ENCODE assay signal across 10 mouse cellular contexts in the genomic region with DNA sequence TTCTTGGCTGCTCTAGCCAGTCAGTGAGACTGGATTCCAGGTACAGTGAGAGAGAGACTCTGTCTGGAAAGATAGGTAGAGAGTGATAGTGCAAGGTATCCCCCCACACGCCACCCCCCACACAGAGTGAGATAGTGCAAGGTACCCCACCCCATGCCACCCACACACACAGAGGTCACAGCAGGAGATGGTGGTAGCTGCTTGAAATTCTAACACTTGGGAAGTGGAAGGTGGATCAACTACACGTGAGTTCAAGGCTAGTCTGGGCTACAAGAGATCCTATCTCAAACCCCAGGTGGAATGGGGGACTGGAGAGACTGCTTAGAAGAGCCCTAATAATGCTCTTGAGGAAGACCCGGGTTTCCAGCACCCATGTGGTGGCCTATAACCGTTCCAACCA. TPM values are rescaled to one million over a fixed set of nuclear protein-coding genes. Genes with fewer than 3 reads are reported as not detected.
DNase-seq lines count a peak whose midpoint lies in the region; ATAC-seq and TF ChIP-seq lines count a peak whose summit lies in the region.
"Had no signal": no experiment of that assay in that cellular context is flagged by ENCODE, and none has a peak within 500 bp of the region (broad histone marks: within the 10 kb centered on the region; RNA-seq: fewer than 3 reads in every experiment).

No protein-coding gene starts in this region.

- H3K27ac ChIP-seq in lung, embryonic 15.5 days, result peak overlapping the region; percentile 97; the same call in 1 of the 2 replicates
- H3K27ac ChIP-seq in forebrain, embryonic 10.5 days, result peak overlapping the region; percentile 94
- no peak overlapping the region for H3K27ac ChIP-seq in limb, embryonic 12.5 days
- no peak overlapping the region for H3K27ac ChIP-seq in small intestine, adult 2 months (ENCODE audit: insufficient read depth, low read depth, low read length)
- no peak overlapping the region for H3K27ac ChIP-seq in thymus, adult 2 months (ENCODE audit: control insufficient read depth, insufficient read depth, low read length)

- 24% methylated on average over 4 of the region's 4 CpGs for WGBS in lung, embryonic 15.5 days
- 56% methylated on average over 4 of the region's 4 CpGs for WGBS in forebrain, embryonic 10.5 days
- 41% methylated on average over 4 of the region's 4 CpGs for WGBS in limb, embryonic 12.5 days
- 21% methylated on average over 4 of the region's 4 CpGs for WGBS in small intestine, adult 2 months
- WGBS in thymus, adult 2 months, result 39% methylated on average over 4 of the region's 4 CpGs

- peaks cover 25% of the 10 kb centered on the region for H3K4me1 ChIP-seq in lung, embryonic 15.5 days
- peaks cover 36% of the 10 kb centered on the region for H3K4me1 ChIP-seq in forebrain, embryonic 10.5 days
- H3K4me1 ChIP-seq in limb, embryonic 12.5 days (replicated peaks), result peaks cover 14% of the 10 kb centered on the region
- H3K4me1 ChIP-seq in small intestine, adult 2 months (ENCODE audit: control insufficient read depth, insufficient read depth, insufficient read length, low read length), result peaks cover 4% of the 10 kb centered on the region; the same call in 1 of the 2 replicates
- H3K4me1 ChIP-seq in thymus, adult 2 months (replicated peaks; ENCODE audit: control insufficient read depth, insufficient read depth, low read length), result peaks cover 8% of the 10 kb centered on the region

- ATAC-seq in lung, embryonic 15.5 days (ENCODE audit: borderline replicate concordance, extremely low read depth, low FRiP score, low TSS enrichment), result no peak
- ATAC-seq in limb, embryonic 12.5 days (ENCODE audit: insufficient number of reproducible peaks, insufficient read depth, low FRiP score, low TSS enrichment, low read depth), result no peak

- DNase-seq in lung, postnatal 14 days, result no peak
- DNase-seq in forebrain, embryonic 10.5 days (ENCODE audit: extremely low spot score, low spot score), result no peak
- DNase-seq in adrenal gland, adult 2 months, result no peak
- no peak for DNase-seq in thymus, adult 2 months
- no peak for DNase-seq in embryo, embryonic 10 days (ENCODE audit: low spot score)
- DNase-seq: adrenal gland, postnatal 14 days; gastrocnemius, postnatal 14 days had no signal

- TF ChIP-seq CTCF in small intestine, adult 2 months (IDR thresholded peaks at IDR 0.05; ENCODE audit: extremely low read depth, insufficient read length, insufficient replicate concordance, low read depth, low read length), result no peak
- TF ChIP-seq CTCF in thymus, adult 2 months (IDR thresholded peaks at IDR 0.05; ENCODE audit: borderline replicate concordance, control insufficient read depth, extremely low read depth, insufficient read depth, low read length, poor library complexity), result no peak

- no peaks in the 10 kb centered on the region for H3K27me3 ChIP-seq in lung, embryonic 15.5 days
- no peaks in the 10 kb centered on the region for H3K27me3 ChIP-seq in forebrain, embryonic 10.5 days (ENCODE audit: poor library complexity, severe bottlenecking)
- no peaks in the 10 kb centered on the region for H3K27me3 ChIP-seq in limb, embryonic 12.5 days
- no peaks in the 10 kb centered on the region for H3K27me3 ChIP-seq in small intestine, adult 2 months (ENCODE audit: control insufficient read depth, insufficient read depth, low read length)
- H3K27me3 ChIP-seq in thymus, adult 2 months (ENCODE audit: control insufficient read depth, insufficient read depth, low read length), result no peaks in the 10 kb centered on the region

- peaks cover 20% of the 10 kb centered on the region; the same call in 1 of the 2 replicates for H3K36me3 ChIP-seq in lung, embryonic 15.5 days
- H3K36me3 ChIP-seq in forebrain, embryonic 10.5 days (replicated peaks), result peaks cover 30% of the 10 kb centered on the region
- peaks cover 23% of the 10 kb centered on the region for H3K36me3 ChIP-seq in limb, embryonic 12.5 days
- H3K36me3 ChIP-seq in small intestine, adult 2 months (ENCODE audit: control insufficient read depth, insufficient read depth, low read length), result peaks cover 10% of the 10 kb centered on the region
- H3K36me3 ChIP-seq in thymus, adult 2 months (ENCODE audit: control insufficient read depth, insufficient read depth, low read length), result no peaks in the 10 kb centered on the region

- peak overlapping the region; percentile 70 for H3K4me2 ChIP-seq in lung, embryonic 15.5 days
- peak overlapping the region; percentile 74 for H3K4me2 ChIP-seq in limb, embryonic 12.5 days

- H3K9me3 ChIP-seq in lung, embryonic 15.5 days, result no peaks in the 10 kb centered on the region
- no peaks in the 10 kb centered on the region for H3K9me3 ChIP-seq in forebrain, embryonic 10.5 days
- H3K9me3 ChIP-seq in limb, embryonic 12.5 days, result no peaks in the 10 kb centered on the region

- peak overlapping the region; percentile 73 for H3K9ac ChIP-seq in lung, embryonic 15.5 days
- H3K9ac ChIP-seq in limb, embryonic 12.5 days (replicated peaks), result peak overlapping the region; percentile 73

- peak overlapping the region; percentile 67 for H3K4me3 ChIP-seq in lung, embryonic 15.5 days
- H3K4me3 ChIP-seq in forebrain, embryonic 10.5 days, result peak overlapping the region; percentile 80
- peak overlapping the region; percentile 67 for H3K4me3 ChIP-seq in limb, embryonic 12.5 days (replicated peaks)
- peak overlapping the region; percentile 78 for H3K4me3 ChIP-seq in small intestine, adult 2 months (ENCODE audit: low read depth, low read length)
- H3K4me3 ChIP-seq in thymus, adult 2 months (ENCODE audit: control insufficient read depth, insufficient read depth, low read length), result no peak overlapping the region

- no peak for TF ChIP-seq POLR2A in small intestine, adult 2 months (IDR thresholded peaks at IDR 0.05; ENCODE audit: low read depth, low read length)
- no peak for TF ChIP-seq POLR2A in thymus, adult 2 months (IDR thresholded peaks at IDR 0.05; ENCODE audit: control insufficient read depth, extremely low read depth, insufficient read depth, low read length, poor library complexity)

RNA-seq across cellular contexts. Expression of a gene that starts 0.8 kb away (rescaled TPM):
- polyA plus RNA-seq in lung, embryonic 15.5 days (2015; fragmentation: Nextera tagmentation; extraction: Ambion mirVana), result 14.6 and 16.3 TPM in 2 replicates
- 4.3 and 4.4 TPM in 2 replicates for polyA plus RNA-seq in forebrain, embryonic 10.5 days (2016; fragmentation: Nextera tagmentation; extraction: Ambion mirVana)
- polyA plus RNA-seq in limb, embryonic 12.5 days (2016; fragmentation: Nextera tagmentation; extraction: Ambion mirVana), result 5.9 and 6.5 TPM in 2 replicates
- polyA plus RNA-seq in small intestine, adult 2 months (2012; rRNA removed), result not detected in 2 replicates
- total RNA-seq in adrenal gland, adult 2 months (2021), result 10 to 100 TPM; 39.3 to 39.4 TPM
- polyA plus RNA-seq in adrenal gland, adult 2 months (2012; rRNA removed), result not detected in 2 replicates
- polyA plus RNA-seq in thymus, adult 2 months (2012; rRNA removed), result not detected in 2 replicates

RNA-seq across cellular contexts. Expression of a gene that starts 1.1 kb away (rescaled TPM):
- 368 and 400 TPM in 2 replicates for polyA plus RNA-seq in lung, embryonic 15.5 days (2015; fragmentation: Nextera tagmentation; extraction: Ambion mirVana)
- polyA plus RNA-seq in forebrain, embryonic 10.5 days (2016; fragmentation: Nextera tagmentation; extraction: Ambion mirVana), result 385 and 388 TPM in 2 replicates
- 382 and 388 TPM in 2 replicates for polyA plus RNA-seq in limb, embryonic 12.5 days (2016; fragmentation: Nextera tagmentation; extraction: Ambion mirVana)
- 4.9 and 5.2 TPM in 2 replicates for polyA plus RNA-seq in small intestine, adult 2 months (2012; rRNA removed)
- 100 to 1,000 TPM in 1 of 2 experiments, 10 to 100 TPM in 1; 86.6 to 112 TPM for total RNA-seq in adrenal gland, adult 2 months (2021)
- polyA plus RNA-seq in adrenal gland, adult 2 months (2012; rRNA removed), result 3.9 and 4.2 TPM in 2 replicates
- polyA plus RNA-seq in thymus, adult 2 months (2012; rRNA removed), result 12.2 and 13.0 TPM in 2 replicates

RNA-seq across cellular contexts. Expression of a gene that starts 9.2 kb away (rescaled TPM):
- 2.8 and 2.9 TPM in 2 replicates for polyA plus RNA-seq in lung, embryonic 15.5 days (2015; fragmentation: Nextera tagmentation; extraction: Ambion mirVana)
- polyA plus RNA-seq in forebrain, embryonic 10.5 days (2016; fragmentation: Nextera tagmentation; extraction: Ambion mirVana), result 2.4 and 2.8 TPM in 2 replicates
- polyA plus RNA-seq in limb, embryonic 12.5 days (2016; fragmentation: Nextera tagmentation; extraction: Ambion mirVana), result 2.9 and 3.0 TPM in 2 replicates
- 2.5 and 3.9 TPM in 2 replicates for polyA plus RNA-seq in small intestine, adult 2 months (2012; rRNA removed)
- total RNA-seq in adrenal gland, adult 2 months (2021), result 10 to 100 TPM; 34.5 to 38.0 TPM
- 8.9 and 9.6 TPM in 2 replicates for polyA plus RNA-seq in adrenal gland, adult 2 months (2012; rRNA removed)
- 3.4 and 3.5 TPM in 2 replicates for polyA plus RNA-seq in thymus, adult 2 months (2012; rRNA removed)

RNA-seq across cellular contexts. Expression of a gene that starts 9.3 kb away (rescaled TPM):
- polyA plus RNA-seq in lung, embryonic 15.5 days (2015; fragmentation: Nextera tagmentation; extraction: Ambion mirVana), result 265 and 271 TPM in 2 replicates
- polyA plus RNA-seq in forebrain, embryonic 10.5 days (2016; fragmentation: Nextera tagmentation; extraction: Ambion mirVana), result 422 and 434 TPM in 2 replicates
- 325 and 347 TPM in 2 replicates for polyA plus RNA-seq in limb, embryonic 12.5 days (2016; fragmentation: Nextera tagmentation; extraction: Ambion mirVana)
- 40.9 and 121 TPM in 2 replicates for polyA plus RNA-seq in small intestine, adult 2 months (2012; rRNA removed)
- total RNA-seq in adrenal gland, adult 2 months (2021), result 100 to 1,000 TPM; 155 to 210 TPM
- polyA plus RNA-seq in adrenal gland, adult 2 months (2012; rRNA removed), result 353 and 361 TPM in 2 replicates
- 206 and 311 TPM in 2 replicates for polyA plus RNA-seq in thymus, adult 2 months (2012; rRNA removed)

RNA-seq across cellular contexts. Expression of a gene that starts 26.3 kb away (rescaled TPM):
- 5.5 and 5.8 TPM in 2 replicates for polyA plus RNA-seq in lung, embryonic 15.5 days (2015; fragmentation: Nextera tagmentation; extraction: Ambion mirVana)
- 1.8 and 2.2 TPM in 2 replicates for polyA plus RNA-seq in forebrain, embryonic 10.5 days (2016; fragmentation: Nextera tagmentation; extraction: Ambion mirVana)
- 2.3 and 3.3 TPM in 2 replicates for polyA plus RNA-seq in limb, embryonic 12.5 days (2016; fragmentation: Nextera tagmentation; extraction: Ambion mirVana)
- polyA plus RNA-seq in small intestine, adult 2 months (2012; rRNA removed), result 0.06 TPM in 1 of 2 replicates, not detected in the other
- 10 to 100 TPM; 18.3 to 30.5 TPM for total RNA-seq in adrenal gland, adult 2 months (2021)
- 0.54 and 0.91 TPM in 2 replicates for polyA plus RNA-seq in adrenal gland, adult 2 months (2012; rRNA removed)
- polyA plus RNA-seq in thymus, adult 2 months (2012; rRNA removed), result 0.17 and 0.66 TPM in 2 replicates

Comparison
In these comparisons a context has a peak if more than half of its experiments do, and no peak if none do; other contexts are left out.
1. H3K27ac ChIP-seq: peak in lung, embryonic 15.5 days (single experiment) and forebrain, embryonic 10.5 days (single experiment); none in limb, embryonic 12.5 days (single experiment), small intestine, adult 2 months (single experiment) and thymus, adult 2 months (single experiment).
2. RNA of a gene that starts 1.1 kb away (polyA plus RNA-seq): 382 to 388 TPM in limb, embryonic 12.5 days, 385 to 388 TPM in forebrain, embryonic 10.5 days and 368 to 400 TPM in lung, embryonic 15.5 days; 12.2 to 13.0 TPM in thymus, adult 2 months, 4.9 to 5.2 TPM in small intestine, adult 2 months and 3.9 to 4.2 TPM in adrenal gland, adult 2 months; every median in the first group is over 10 times any median in the second.